Mouse (Mus musculus): ENCODE measurements at regions not wholly inside any gene's neighbourhood (a gene's known extent, or its start where the extent isn't known, plus 50 kb on each side); places are given as distances from the start of the nearest gene placed in this dataset.
"Not testable (repeated sequence)": the region's sequence is repeated elsewhere in the genome, so short reads cannot be mapped to it uniquely, and the experiment has no call there.

- 30% methylated on average over 5 of the region's 5 CpGs for WGBS
- H3K9me3 ChIP-seq (ENCODE audit: control insufficient read depth, low read length), result no peaks in the 10 kb centered on the region
- no peak overlapping the region for H3K4me3 ChIP-seq (ENCODE audit: low read depth, low read length)
- no peak for DNase-seq (ENCODE audit: low spot score, missing footprints)
- no peak overlapping the region for H3K27ac ChIP-seq (ENCODE audit: low read depth, low read length)
- H3K27me3 ChIP-seq (ENCODE audit: control insufficient read depth, insufficient read depth, low read length), result no peaks in the 10 kb centered on the region
- H3K4me2 ChIP-seq, result no peak overlapping the region
- no peaks in the 10 kb centered on the region for H3K36me3 ChIP-seq (ENCODE audit: control insufficient read depth, insufficient read depth, low read length)
- no peak overlapping the region for H3K9ac ChIP-seq (ENCODE audit: low read length)
- ATAC-seq (ENCODE audit: low FRiP score), result no peak
- H3K4me1 ChIP-seq (ENCODE audit: control insufficient read depth, insufficient read depth, low read length), result peaks cover 3% of the 10 kb centered on the region; the same call in 1 of the 2 replicates
Measured at GRCm38 (mm10) chr5:97299631-97300030, 92.5 kb downstream of the Naa11 start.

GRCm38 (mm10) chr5:97296213-97296612, 96.0 kb downstream of the Naa11 start:
- H3K27ac ChIP-seq (ENCODE audit: low read depth, low read length), result no peak overlapping the region
- peaks cover 3% of the 10 kb centered on the region; the same call in 1 of the 2 replicates for H3K4me1 ChIP-seq (ENCODE audit: control insufficient read depth, insufficient read depth, low read length)
- ATAC-seq (ENCODE audit: low FRiP score), result no peak
- H3K4me2 ChIP-seq, result no peak overlapping the region
- H3K9ac ChIP-seq (ENCODE audit: low read length), result no peak overlapping the region
- no peaks in the 10 kb centered on the region for H3K36me3 ChIP-seq (ENCODE audit: control insufficient read depth, insufficient read depth, low read length)
- H3K27me3 ChIP-seq (ENCODE audit: control insufficient read depth, insufficient read depth, low read length), result no peaks in the 10 kb centered on the region
- DNase-seq (ENCODE audit: low spot score, missing footprints), result no peak
- H3K4me3 ChIP-seq (ENCODE audit: low read depth, low read length), result no peak overlapping the region
- H3K9me3 ChIP-seq (ENCODE audit: control insufficient read depth, low read length), result no peaks in the 10 kb centered on the region
- WGBS, result 90% methylated on average over 3 of the region's 3 CpGs

GRCm38 (mm10) chr5:97290166-97290681, 102.0 kb downstream of the Naa11 start:
- ATAC-seq (ENCODE audit: low FRiP score) (peak; percentile 71), DNase-seq (ENCODE audit: low spot score, missing footprints) (no peak)
- H3K9me3 ChIP-seq (ENCODE audit: control insufficient read depth, low read length), result no peaks in the 10 kb centered on the region
- H3K27me3 ChIP-seq (ENCODE audit: control insufficient read depth, insufficient read depth, low read length), result no peaks in the 10 kb centered on the region
- H3K4me3 ChIP-seq (ENCODE audit: low read depth, low read length), result no peak overlapping the region
- 35% methylated on average over 2 of the region's 2 CpGs for WGBS
- H3K9ac ChIP-seq (ENCODE audit: low read length), result no peak overlapping the region
- no peak overlapping the region for H3K27ac ChIP-seq (ENCODE audit: low read depth, low read length)
- H3K4me2 ChIP-seq, result no peak overlapping the region
- no peaks in the 10 kb centered on the region for H3K36me3 ChIP-seq (ENCODE audit: control insufficient read depth, insufficient read depth, low read length)
- H3K4me1 ChIP-seq (ENCODE audit: control insufficient read depth, insufficient read depth, low read length), result peaks cover 5% of the 10 kb centered on the region; the same call in 1 of the 2 replicates

GRCm38 (mm10) chr5:97289401-97290165, 102.6 kb downstream of the Naa11 start:
- no peak for ATAC-seq (ENCODE audit: low FRiP score)
- H3K4me1 ChIP-seq (ENCODE audit: control insufficient read depth, insufficient read depth, low read length), result peaks cover 5% of the 10 kb centered on the region; the same call in 1 of the 2 replicates
- no peak overlapping the region for H3K4me2 ChIP-seq
- no peak overlapping the region for H3K4me3 ChIP-seq (ENCODE audit: low read depth, low read length)
- H3K9ac ChIP-seq (ENCODE audit: low read length), result no peak overlapping the region
- H3K27me3 ChIP-seq (ENCODE audit: control insufficient read depth, insufficient read depth, low read length), result no peaks in the 10 kb centered on the region
- no peak overlapping the region for H3K27ac ChIP-seq (ENCODE audit: low read depth, low read length)
- no peaks in the 10 kb centered on the region for H3K36me3 ChIP-seq (ENCODE audit: control insufficient read depth, insufficient read depth, low read length)
- WGBS, result 77% methylated on average over 8 of the region's 8 CpGs
- no peak for DNase-seq (ENCODE audit: low spot score, missing footprints)
- no peaks in the 10 kb centered on the region for H3K9me3 ChIP-seq (ENCODE audit: control insufficient read depth, low read length)

- WGBS, result 82% methylated on average over 5 of the region's 5 CpGs
- ATAC-seq (ENCODE audit: low FRiP score) (no peak), DNase-seq (ENCODE audit: low spot score, missing footprints) (peak; percentile 70)
- Histone ChIP-seq H3K4me2 (no peak overlapping the region), H3K36me3 (ENCODE audit: control insufficient read depth, insufficient read depth, low read length) (no peaks in the 10 kb centered on the region), H3K9me3 (ENCODE audit: control insufficient read depth, low read length) (no peaks in the 10 kb centered on the region), H3K4me3 (ENCODE audit: low read depth, low read length) (no peak overlapping the region), H3K27ac (ENCODE audit: low read depth, low read length) (no peak overlapping the region), H3K4me1 (ENCODE audit: control insufficient read depth, insufficient read depth, low read length) (no peaks in the 10 kb centered on the region), H3K27me3 (ENCODE audit: control insufficient read depth, insufficient read depth, low read length) (no peaks in the 10 kb centered on the region), H3K9ac (ENCODE audit: low read length) (no peak overlapping the region)
Measured at GRCm38 (mm10) chr5:97279455-97279854, 112.7 kb downstream of the Naa11 start.

- 83% methylated on average over 16 of the region's 16 CpGs for WGBS
- Histone ChIP-seq H3K4me1 (ENCODE audit: control insufficient read depth, insufficient read depth, low read length) (no peaks in the 10 kb centered on the region), H3K36me3 (ENCODE audit: control insufficient read depth, insufficient read depth, low read length) (no peaks in the 10 kb centered on the region), H3K4me3 (ENCODE audit: low read depth, low read length) (no peak overlapping the region), H3K27me3 (ENCODE audit: control insufficient read depth, insufficient read depth, low read length) (no peaks in the 10 kb centered on the region), H3K4me2 (no peak overlapping the region), H3K27ac (ENCODE audit: low read depth, low read length) (no peak overlapping the region), H3K9ac (ENCODE audit: low read length) (no peak overlapping the region), H3K9me3 (ENCODE audit: control insufficient read depth, low read length) (no peaks in the 10 kb centered on the region)
- ATAC-seq (ENCODE audit: low FRiP score), result no peak
- DNase-seq (ENCODE audit: low spot score, missing footprints), result peak; percentile 75
Measured at GRCm38 (mm10) chr5:97277795-97278572, 114.2 kb downstream of the Naa11 start.

GRCm38 (mm10) chr5:97276724-97277123, 115.5 kb downstream of the Naa11 start:
- DNase-seq (ENCODE audit: low spot score, missing footprints) (no peak), ATAC-seq (ENCODE audit: low FRiP score) (no peak)
- Histone ChIP-seq H3K9ac (ENCODE audit: low read length) (no peak overlapping the region), H3K27me3 (ENCODE audit: control insufficient read depth, insufficient read depth, low read length) (no peaks in the 10 kb centered on the region), H3K27ac (ENCODE audit: low read depth, low read length) (no peak overlapping the region), H3K9me3 (ENCODE audit: control insufficient read depth, low read length) (no peaks in the 10 kb centered on the region), H3K4me1 (ENCODE audit: control insufficient read depth, insufficient read depth, low read length) (no peaks in the 10 kb centered on the region), H3K4me2 (no peak overlapping the region), H3K4me3 (ENCODE audit: low read depth, low read length) (no peak overlapping the region), H3K36me3 (ENCODE audit: control insufficient read depth, insufficient read depth, low read length) (no peaks in the 10 kb centered on the region)
- 87% methylated on average over 5 of the region's 5 CpGs for WGBS

- H3K9ac ChIP-seq (ENCODE audit: low read length); H3K9me3 ChIP-seq (ENCODE audit: control insufficient read depth, low read length); ATAC-seq (ENCODE audit: low FRiP score); H3K4me3 ChIP-seq (ENCODE audit: low read depth, low read length); DNase-seq (ENCODE audit: low spot score, missing footprints); H3K4me2 ChIP-seq; H3K27ac ChIP-seq (ENCODE audit: low read depth, low read length); H3K36me3 ChIP-seq (ENCODE audit: control insufficient read depth, insufficient read depth, low read length); H3K4me1 ChIP-seq (ENCODE audit: control insufficient read depth, insufficient read depth, low read length); H3K27me3 ChIP-seq (ENCODE audit: control insufficient read depth, insufficient read depth, low read length): not testable (repeated sequence)
- WGBS, result 91% methylated on average over 12 of the region's 12 CpGs
Measured at GRCm38 (mm10) chr5:97264666-97265065, 127.5 kb downstream of the Naa11 start.

- Histone ChIP-seq H3K4me3 (ENCODE audit: low read depth, low read length) (no peak overlapping the region), H3K36me3 (ENCODE audit: control insufficient read depth, insufficient read depth, low read length) (no peaks in the 10 kb centered on the region), H3K27ac (ENCODE audit: low read depth, low read length) (no peak overlapping the region), H3K9ac (ENCODE audit: low read length) (no peak overlapping the region), H3K4me1 (ENCODE audit: control insufficient read depth, insufficient read depth, low read length) (no peaks in the 10 kb centered on the region), H3K4me2 (no peak overlapping the region), H3K9me3 (ENCODE audit: control insufficient read depth, low read length) (no peaks in the 10 kb centered on the region), H3K27me3 (ENCODE audit: control insufficient read depth, insufficient read depth, low read length) (no peaks in the 10 kb centered on the region)
- WGBS, result 86% methylated on average over 1 of the region's 1 CpGs
- ATAC-seq (ENCODE audit: low FRiP score) (no peak), DNase-seq (ENCODE audit: low spot score, missing footprints) (no peak)
Measured at GRCm38 (mm10) chr5:97257106-97257505, 135.1 kb downstream of the Naa11 start.
